Mouse (Mus musculus) embryonic facial prominence, embryonic 10.5 days (tissue): ENCODE data around the gene Efna5. TPM values are rescaled to one million over a fixed set of nuclear protein-coding genes. Genes with fewer than 3 reads are reported as not detected.

ENCODE experiments used
- DNase-seq: peaks from one replicate; pipeline ENCODE4 v3.0.0-alpha.2; 2017; ENCODE audit warnings: low spot score
- H3K27ac ChIP-seq: fragments of 300-500 bp; sonication (generic); replicated peaks from 2 replicates; pipeline ENCODE4 v1.5.1; 2016; ENCODE audit warnings: mild to moderate bottlenecking
- H3K27me3 ChIP-seq: fragments of 300-500 bp; sonication (generic); replicated peaks from 2 replicates; pipeline ENCODE4 v1.6.1; 2016; ENCODE audit warnings: low read depth, mild to moderate bottlenecking; ENCODE audit not compliant: poor library complexity, severe bottlenecking
- H3K36me3 ChIP-seq: fragments of 300-500 bp; sonication (generic); replicated peaks from 2 replicates; pipeline ENCODE4 v1.6.1; 2016; ENCODE audit warnings: mild to moderate bottlenecking, moderate library complexity
- H3K4me1 ChIP-seq: fragments of 300-500 bp; sonication (generic); 2 replicates; pipeline ENCODE4 v1.6.1; 2016
- H3K4me3 ChIP-seq: fragments of 300-500 bp; sonication (generic); 2 replicates; pipeline ENCODE4 v1.5.1; 2016; ENCODE audit warnings: mild to moderate bottlenecking, moderate library complexity
- H3K9me3 ChIP-seq: fragments of 300-500 bp; sonication (generic); 2 replicates; pipeline ENCODE4 v1.6.1; 2016; ENCODE audit warnings: mild to moderate bottlenecking
- WGBS: fragments of 180-500 bp; shearing (Covaris S2); methylation state at CpG from one replicate; pipeline ENCODE4 v1.1.7; 2016; 5-methylcytosine and 5-hydroxymethylcytosine counted together
- polyA plus RNA-seq: library from polyadenylated mRNA; unstranded; fragments of >200 nt; fragmentation: Nextera tagmentation; extraction: Ambion mirVana; gene quantifications from 2 replicates; pipeline ENCODE4 v1.2.1, GENCODE M21; 2016

Gene Efna5
- polyA plus RNA-seq, 1 experiment from 2014 or later: 61.8 TPM

DNA sequence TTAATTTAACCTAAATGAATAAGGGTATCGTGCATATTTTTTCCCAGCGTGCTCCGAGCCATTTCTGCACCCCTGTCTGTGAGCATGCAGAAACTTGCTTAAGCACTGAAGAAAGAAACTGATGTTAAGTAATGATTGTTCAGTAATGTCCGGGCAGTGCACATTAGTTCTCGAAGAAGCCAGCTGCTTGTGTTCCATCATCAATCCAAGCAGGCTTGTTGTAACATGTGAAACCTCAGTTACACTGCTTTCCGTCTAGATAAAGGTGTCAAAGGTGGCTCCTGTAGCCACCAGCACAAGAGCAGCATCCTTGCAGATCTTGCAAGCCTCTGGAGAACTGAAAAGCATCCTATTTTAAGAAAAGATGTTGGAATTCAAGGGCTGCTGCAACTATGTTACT lies 204.3 kb downstream of the Efna5 start:
- H3K36me3 ChIP-seq: no peaks in the 10 kb centered on the region
- H3K4me1 ChIP-seq: peaks cover 67% of the 10 kb centered on the region
- WGBS: 72% methylated on average over 6 of the region's 6 CpGs
- H3K27ac ChIP-seq: no peak overlapping the region
- no peak for DNase-seq
- no peak overlapping the region for H3K4me3 ChIP-seq
- no peaks in the 10 kb centered on the region for H3K9me3 ChIP-seq
- no peaks in the 10 kb centered on the region for H3K27me3 ChIP-seq

DNA sequence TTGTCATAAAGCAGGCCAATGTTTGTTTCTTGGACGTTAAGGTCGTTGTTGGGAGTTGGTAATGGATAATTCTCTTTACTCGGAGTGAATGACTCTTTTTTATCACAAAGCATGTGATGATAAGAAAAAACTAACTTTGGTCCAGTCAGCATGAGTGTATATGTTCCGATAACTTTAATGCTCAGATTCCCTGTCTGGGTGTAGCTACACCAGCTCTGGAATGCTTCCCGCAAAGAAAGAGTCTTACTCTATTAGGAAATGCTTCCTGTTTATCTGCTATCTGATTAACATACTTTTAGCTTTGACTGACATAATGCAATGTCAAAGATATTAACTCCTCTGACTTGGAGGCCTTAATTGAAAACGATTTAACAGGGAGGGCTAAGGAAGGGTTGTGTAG lies 204.7 kb downstream of the Efna5 start:
- no peak for DNase-seq
- Histone ChIP-seq H3K27me3 (no peaks in the 10 kb centered on the region), H3K4me1 (peaks cover 67% of the 10 kb centered on the region), H3K4me3 (no peak overlapping the region), H3K36me3 (no peaks in the 10 kb centered on the region), H3K27ac (no peak overlapping the region), H3K9me3 (no peaks in the 10 kb centered on the region)
- 55% methylated on average over 6 of the region's 6 CpGs for WGBS

DNA sequence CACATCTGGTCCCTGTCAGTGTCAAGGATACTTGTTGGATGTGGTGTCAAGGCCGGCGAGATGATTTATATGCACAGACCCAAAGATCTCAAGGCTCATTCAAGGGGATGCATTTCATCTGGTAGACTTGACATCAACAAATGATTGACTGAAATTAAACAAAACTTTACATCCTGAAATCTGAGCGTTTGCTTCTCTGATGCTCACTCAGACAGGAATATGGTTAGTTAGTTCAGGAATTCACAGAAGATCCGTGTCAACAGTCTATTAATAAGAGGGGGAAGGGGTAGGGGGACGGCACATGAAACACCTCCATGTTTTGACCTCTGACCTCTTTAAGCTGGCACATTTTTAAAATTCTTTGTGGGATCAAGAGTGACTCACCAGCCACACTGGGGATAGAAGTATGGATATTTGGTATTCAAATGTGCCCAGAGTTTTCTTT lies 205.3 kb downstream of the Efna5 start:
- Histone ChIP-seq H3K27me3 (no peaks in the 10 kb centered on the region), H3K4me1 (peaks cover 67% of the 10 kb centered on the region), H3K36me3 (no peaks in the 10 kb centered on the region), H3K9me3 (no peaks in the 10 kb centered on the region), H3K27ac (no peak overlapping the region), H3K4me3 (no peak overlapping the region)
- DNase-seq: no peak
- 30% methylated on average over 5 of the region's 5 CpGs for WGBS

DNA sequence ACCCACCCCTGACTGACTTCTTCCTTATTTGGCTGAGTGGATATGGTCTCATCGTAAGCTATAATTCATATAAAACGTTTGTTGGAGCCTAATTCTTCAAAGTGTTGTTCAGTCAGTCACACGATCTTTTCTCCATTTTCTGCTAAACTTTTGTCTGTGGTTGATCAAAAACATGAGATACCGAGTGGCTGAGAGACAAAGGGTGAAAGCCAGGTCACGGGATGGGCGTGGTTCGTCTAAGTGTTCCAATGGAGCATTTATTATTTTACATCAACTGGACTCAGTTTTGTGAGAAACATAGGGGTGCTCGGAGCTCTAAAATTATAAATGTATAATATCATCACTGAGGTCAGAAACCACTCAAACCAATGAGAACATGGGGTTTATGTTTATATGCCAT lies 209.0 kb downstream of the Efna5 start:
- H3K9me3 ChIP-seq: no peaks in the 10 kb centered on the region
- H3K36me3 ChIP-seq: peaks cover 4% of the 10 kb centered on the region
- H3K4me1 ChIP-seq: peaks cover 53% of the 10 kb centered on the region
- no peaks in the 10 kb centered on the region for H3K27me3 ChIP-seq
- H3K4me3 ChIP-seq: no peak overlapping the region
- no peak overlapping the region for H3K27ac ChIP-seq
- WGBS: 77% methylated on average over 8 of the region's 8 CpGs
- no peak for DNase-seq

DNA sequence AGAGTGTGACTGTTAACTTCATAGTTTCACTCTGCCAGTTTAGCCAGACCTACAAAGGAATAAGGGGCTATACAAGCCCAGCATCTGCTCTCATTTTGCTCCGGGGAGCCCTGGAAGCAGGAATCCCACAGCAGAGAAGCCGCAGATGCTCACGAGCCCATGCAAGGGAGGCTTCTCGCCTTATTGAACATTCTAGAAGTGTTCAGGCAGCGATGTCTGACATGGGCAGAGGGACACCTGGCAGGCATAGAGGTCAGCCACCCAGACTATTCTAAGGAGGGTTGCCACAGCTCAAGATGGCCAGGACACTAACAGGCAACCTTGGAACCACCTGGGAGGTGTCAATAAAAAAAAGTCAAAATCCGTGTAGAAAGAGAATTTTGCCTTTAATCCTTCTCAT lies 214.4 kb downstream of the Efna5 start:
- Histone ChIP-seq H3K36me3 (peaks cover 4% of the 10 kb centered on the region), H3K4me3 (no peak overlapping the region), H3K4me1 (peaks cover 8% of the 10 kb centered on the region; the same call in 1 of the 2 replicates), H3K9me3 (no peaks in the 10 kb centered on the region), H3K27me3 (no peaks in the 10 kb centered on the region), H3K27ac (no peak overlapping the region)
- 85% methylated on average over 6 of the region's 6 CpGs for WGBS
- no peak for DNase-seq

DNA sequence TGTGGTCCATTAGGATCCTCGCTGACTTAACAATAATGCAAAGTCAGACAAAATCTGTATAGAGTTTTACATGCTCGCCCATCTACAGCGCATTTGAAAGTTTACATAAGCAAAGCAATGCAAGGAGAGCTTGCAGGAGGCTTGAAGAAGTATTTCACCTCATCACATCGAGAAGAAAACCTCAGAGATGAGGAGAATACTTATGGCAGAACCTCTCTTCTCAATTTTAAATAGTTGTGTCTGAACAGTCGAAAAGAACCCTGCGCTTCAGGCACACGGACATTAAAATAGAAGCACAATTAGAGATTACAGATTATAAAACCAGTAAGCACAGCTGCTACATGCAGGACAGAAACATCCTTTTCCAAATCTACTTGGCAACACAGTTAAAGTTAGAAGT lies 215.3 kb downstream of the Efna5 start:
- H3K27me3 ChIP-seq: no peaks in the 10 kb centered on the region
- DNase-seq: no peak
- WGBS: 92% methylated on average over 7 of the region's 7 CpGs
- H3K4me3 ChIP-seq: no peak overlapping the region
- no peaks in the 10 kb centered on the region for H3K9me3 ChIP-seq
- no peak overlapping the region for H3K27ac ChIP-seq
- no peaks in the 10 kb centered on the region for H3K4me1 ChIP-seq
- peaks cover 4% of the 10 kb centered on the region for H3K36me3 ChIP-seq

DNA sequence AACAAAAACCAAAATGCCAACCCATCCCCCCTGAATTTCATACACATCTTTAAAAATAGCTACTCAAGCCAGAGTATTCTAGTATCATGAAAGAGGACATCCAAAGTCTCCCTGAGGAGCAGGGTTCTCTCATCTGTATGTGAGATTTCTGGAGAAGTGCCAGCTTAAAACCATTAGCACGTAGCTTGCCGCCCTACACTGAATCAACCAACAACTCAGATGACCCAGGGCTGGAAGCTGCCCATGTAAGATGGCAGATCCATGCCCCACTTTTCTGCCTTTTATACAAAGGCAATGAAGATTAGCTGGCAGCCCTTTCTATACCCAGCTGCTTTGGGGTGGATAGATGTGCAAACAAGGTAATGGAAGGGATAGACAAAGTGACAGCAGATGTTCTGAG lies 216.4 kb downstream of the Efna5 start:
- WGBS: 94% methylated on average over 2 of the region's 2 CpGs

DNA sequence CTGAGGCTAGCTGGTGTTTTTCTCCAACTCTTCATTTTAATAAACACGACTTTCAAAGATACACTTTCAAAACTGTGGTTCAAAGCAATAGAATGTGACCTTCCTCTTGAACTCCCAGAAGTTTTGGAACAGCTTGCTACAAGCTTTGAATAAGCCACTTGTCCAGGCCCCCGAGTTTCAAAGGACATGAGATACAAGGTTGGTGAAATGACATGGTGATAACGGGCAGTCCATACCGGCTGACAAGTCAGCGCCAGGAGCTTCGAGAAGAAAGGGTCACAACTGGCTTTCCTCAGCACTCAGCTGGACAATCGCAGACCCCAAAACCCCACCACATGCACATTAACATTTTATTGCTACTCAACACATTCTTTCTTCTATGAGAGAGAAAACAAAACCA lies 219.3 kb downstream of the Efna5 start:
- Histone ChIP-seq H3K9me3 (no peaks in the 10 kb centered on the region), H3K27me3 (no peaks in the 10 kb centered on the region), H3K27ac (no peak overlapping the region), H3K36me3 (no peaks in the 10 kb centered on the region), H3K4me1 (peaks cover 31% of the 10 kb centered on the region), H3K4me3 (no peak overlapping the region)
- no peak for DNase-seq
- 69% methylated on average over 7 of the region's 7 CpGs for WGBS

More for the DNA sequence above, 216.4 kb downstream of the Efna5 start:
- H3K36me3 ChIP-seq: peaks cover 4% of the 10 kb centered on the region
- no peak overlapping the region for H3K4me3 ChIP-seq
- H3K27me3 ChIP-seq: no peaks in the 10 kb centered on the region
- H3K9me3 ChIP-seq: no peaks in the 10 kb centered on the region
- DNase-seq: no peak
- H3K27ac ChIP-seq: no peak overlapping the region
- peaks cover 9% of the 10 kb centered on the region for H3K4me1 ChIP-seq

DNA sequence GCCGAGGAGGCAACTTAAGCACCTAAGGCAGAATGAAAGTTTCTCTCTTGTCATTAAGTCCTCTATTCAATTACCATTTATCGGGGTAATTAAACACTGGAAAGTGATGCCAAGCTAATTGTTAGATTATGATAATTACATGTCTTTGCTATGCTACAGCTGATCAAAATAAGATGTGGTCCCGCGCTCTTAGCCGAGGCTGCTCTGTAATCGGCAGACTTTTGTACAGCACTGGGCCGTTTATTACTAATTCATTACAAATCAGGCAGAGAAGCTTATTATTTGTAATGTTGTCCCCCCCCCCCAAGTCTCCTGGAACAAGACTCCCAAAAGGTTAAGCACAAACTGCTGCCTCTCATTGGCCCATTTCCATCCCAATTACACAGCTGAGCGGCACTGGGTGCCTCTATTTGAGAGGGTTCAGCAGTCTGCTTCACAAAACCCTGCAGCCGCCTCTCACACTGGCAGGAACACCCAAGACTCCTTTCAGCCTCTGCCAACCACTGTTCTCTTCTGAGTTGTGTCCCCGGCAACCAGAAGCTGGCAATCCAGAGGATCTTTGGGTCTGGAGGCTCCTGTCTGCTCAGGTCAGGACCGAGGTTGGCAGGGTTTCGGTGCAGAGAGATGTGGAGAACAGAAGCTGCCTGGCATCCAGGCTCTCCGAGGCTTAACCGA lies 221.5 kb downstream of the Efna5 start:
- H3K9me3 ChIP-seq: no peaks in the 10 kb centered on the region
- H3K4me3 ChIP-seq: no peak overlapping the region
- H3K36me3 ChIP-seq: no peaks in the 10 kb centered on the region
- peaks cover 42% of the 10 kb centered on the region for H3K4me1 ChIP-seq
- WGBS: 80% methylated on average over 14 of the region's 14 CpGs
- DNase-seq: no peak
- H3K27ac ChIP-seq: no peak overlapping the region
- H3K27me3 ChIP-seq: no peaks in the 10 kb centered on the region

DNA sequence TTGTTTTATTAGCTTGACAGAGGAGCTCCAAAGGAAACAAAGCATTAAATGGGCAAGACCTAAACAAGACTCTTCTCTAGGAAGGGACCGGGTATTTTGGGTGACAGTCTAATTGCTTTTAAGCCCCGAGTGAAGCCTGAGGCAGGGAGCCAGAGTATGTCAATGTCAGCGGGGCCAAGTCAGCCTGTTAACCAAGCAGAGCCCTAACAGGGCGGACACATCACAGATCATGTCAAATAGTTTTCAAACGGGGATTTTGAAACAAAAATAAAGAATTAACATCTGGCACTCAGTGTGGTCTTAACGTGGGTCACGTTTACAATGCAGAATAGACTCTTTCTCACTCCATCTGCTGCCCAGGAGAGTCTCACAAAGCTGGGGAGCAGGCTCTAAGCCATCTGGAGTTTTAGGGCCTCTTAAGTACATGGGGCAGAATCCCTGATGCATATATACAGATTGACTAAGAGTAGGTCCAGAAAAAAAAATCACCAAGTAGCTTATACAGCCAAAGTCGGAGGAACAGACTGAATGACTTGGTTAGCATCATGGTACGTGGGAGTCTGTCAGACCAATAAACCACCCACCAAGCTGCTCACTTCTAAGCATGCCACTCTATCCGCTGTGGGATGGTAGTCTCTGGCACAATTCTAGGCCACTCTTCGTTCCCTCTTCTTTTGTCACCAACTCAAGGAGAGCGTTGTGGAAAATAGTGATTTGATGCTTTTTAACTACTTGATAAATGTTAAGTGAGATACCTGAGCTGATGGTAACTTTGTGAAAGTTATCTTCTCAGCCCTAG lies 223.1 kb downstream of the Efna5 start:
- 52% methylated on average over 12 of the region's 12 CpGs for WGBS
- DNase-seq: peak; percentile 40
- Histone ChIP-seq H3K27me3 (no peaks in the 10 kb centered on the region), H3K9me3 (no peaks in the 10 kb centered on the region), H3K36me3 (no peaks in the 10 kb centered on the region), H3K4me1 (peaks cover 42% of the 10 kb centered on the region), H3K27ac (no peak overlapping the region), H3K4me3 (no peak overlapping the region)

DNA sequence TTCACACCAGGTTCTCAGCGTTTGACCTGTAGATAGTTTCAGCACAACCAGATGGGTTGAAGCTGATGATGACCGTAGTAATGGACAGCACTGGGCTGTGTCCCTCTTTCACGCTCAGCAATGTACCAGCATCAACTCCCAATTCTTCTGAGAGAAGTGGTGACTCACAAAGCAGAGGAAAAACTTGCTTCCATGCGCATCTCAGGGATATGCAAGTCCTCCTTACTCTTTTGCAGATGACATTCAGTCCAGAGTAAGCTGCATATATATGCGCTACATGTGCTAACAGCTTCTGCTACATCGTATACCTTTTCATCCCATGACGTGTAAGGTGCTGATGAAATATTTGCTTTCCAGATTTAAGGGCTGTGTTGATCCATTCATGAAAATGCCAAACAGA lies 224.1 kb downstream of the Efna5 start:
- Histone ChIP-seq H3K4me1 (peaks cover 42% of the 10 kb centered on the region), H3K27ac (no peak overlapping the region), H3K4me3 (no peak overlapping the region), H3K27me3 (no peaks in the 10 kb centered on the region), H3K36me3 (no peaks in the 10 kb centered on the region), H3K9me3 (no peaks in the 10 kb centered on the region)
- no peak for DNase-seq
- WGBS: 84% methylated on average over 7 of the region's 7 CpGs

DNA sequence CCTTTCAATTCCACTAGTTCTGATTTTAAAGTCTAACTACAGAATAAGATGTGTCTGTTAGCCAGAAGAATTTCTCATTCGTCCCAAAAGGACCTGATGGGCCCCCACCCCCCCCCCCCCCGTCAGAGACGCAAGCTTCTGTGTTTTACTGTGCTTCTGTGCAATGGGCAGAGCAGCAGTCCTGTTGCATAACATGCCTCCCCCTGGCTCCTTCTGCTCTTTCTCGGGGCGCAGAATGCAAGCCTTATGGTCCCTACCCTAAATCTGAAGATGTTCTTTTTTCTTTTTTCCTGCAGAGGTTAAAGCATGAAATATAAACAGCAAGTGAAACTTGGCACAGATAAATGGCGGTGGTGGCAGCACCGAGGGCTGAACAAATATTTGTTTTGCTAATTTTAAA lies 224.5 kb downstream of the Efna5 start:
- Histone ChIP-seq H3K36me3 (no peaks in the 10 kb centered on the region), H3K4me1 (peaks cover 42% of the 10 kb centered on the region), H3K27ac (no peak overlapping the region), H3K27me3 (no peaks in the 10 kb centered on the region), H3K9me3 (no peaks in the 10 kb centered on the region), H3K4me3 (no peak overlapping the region)
- no peak for DNase-seq
- 75% methylated on average over 7 of the region's 7 CpGs for WGBS

DNA sequence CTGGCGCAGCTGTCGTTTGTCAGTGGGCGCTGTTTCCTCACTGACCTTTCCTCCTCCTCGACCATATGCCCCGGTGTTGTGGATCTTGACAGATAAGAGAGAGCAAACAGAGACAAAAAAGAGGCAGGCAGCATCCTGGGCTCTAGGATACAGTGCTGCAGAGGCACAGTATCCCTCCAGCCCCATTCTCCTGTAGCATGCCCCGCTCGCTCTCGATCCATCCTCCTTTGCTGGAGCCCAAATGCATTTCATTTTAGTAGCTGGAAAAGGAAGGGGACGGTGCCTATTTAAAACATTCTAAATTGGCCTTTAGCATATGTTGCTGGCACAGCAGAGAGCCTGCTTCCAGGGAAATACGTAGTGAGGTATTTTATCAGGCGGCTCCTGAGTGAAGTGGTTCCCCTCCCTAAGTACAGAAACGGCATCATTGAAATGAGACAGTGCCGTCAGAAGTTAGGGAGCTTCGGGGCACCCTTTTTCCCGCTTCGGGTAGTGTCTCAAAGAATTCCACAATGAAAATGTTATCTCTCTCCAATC lies 225.2 kb downstream of the Efna5 start:
- no peaks in the 10 kb centered on the region for H3K27me3 ChIP-seq
- 71% methylated on average over 16 of the region's 16 CpGs for WGBS
- peaks cover 42% of the 10 kb centered on the region for H3K4me1 ChIP-seq
- no peaks in the 10 kb centered on the region for H3K9me3 ChIP-seq
- H3K27ac ChIP-seq: no peak overlapping the region
- peaks cover under 1% of the 10 kb centered on the region; the same call in 1 of the 2 replicates for H3K36me3 ChIP-seq
- no peak overlapping the region for H3K4me3 ChIP-seq
- no peak for DNase-seq
